Mouse (Mus musculus) forebrain, embryonic 11.5 days (tissue): ENCODE measurements around the gene Tagap1. TPM values are rescaled to one million over a fixed set of nuclear protein-coding genes. Genes with fewer than 3 reads are reported as not detected.
"Not testable (repeated sequence)": the region's sequence is repeated elsewhere in the genome, so short reads cannot be mapped to it uniquely, and the experiment has no call there.

Source experiments
- ATAC-seq: fragments of 200-750 bp; cut with Nextera tagmentation; replicated peaks from 2 replicates; pipeline ENCODE4 v1.8.0; 2017; ENCODE audit warnings: moderate TSS enrichment; ENCODE audit not compliant: low FRiP score
- DNase-seq: peaks from one replicate; pipeline ENCODE4 v3.0.0-alpha.2; 2017; ENCODE audit warnings: low spot score
- H3K27ac ChIP-seq: fragments of 300-500 bp; sonication (generic); 2 replicates; pipeline ENCODE4 v1.5.1; 2014; ENCODE audit warnings: low read depth, low read length
- H3K27me3 ChIP-seq: fragments of 300-500 bp; sonication (generic); 2 replicates; pipeline ENCODE4 v1.6.1; 2014; ENCODE audit warnings: mild to moderate bottlenecking, low read length, mixed read lengths; ENCODE audit not compliant: control insufficient read depth, insufficient read depth
- H3K36me3 ChIP-seq: fragments of 300-500 bp; sonication (generic); 2 replicates; pipeline ENCODE4 v1.6.1; 2014; ENCODE audit warnings: mild to moderate bottlenecking, low read length, moderate library complexity, mixed read lengths; ENCODE audit not compliant: control insufficient read depth, insufficient read depth
- H3K4me1 ChIP-seq: fragments of 300-500 bp; sonication (generic); replicated peaks from 2 replicates; pipeline ENCODE4 v1.6.1; 2014; ENCODE audit warnings: low read length, mixed read lengths; ENCODE audit not compliant: control insufficient read depth, insufficient read depth
- H3K4me2 ChIP-seq: fragments of 300-500 bp; sonication (generic); 2 replicates; pipeline ENCODE4 v1.6.1; 2014; ENCODE audit warnings: low read depth, mild to moderate bottlenecking, low read length, moderate library complexity, mixed read lengths; ENCODE audit not compliant: severe bottlenecking
- H3K4me3 ChIP-seq: fragments of 300-500 bp; sonication (generic); 2 replicates; pipeline ENCODE4 v1.5.1; 2014; ENCODE audit warnings: low read depth, low read length
- H3K9ac ChIP-seq: fragments of 300-500 bp; sonication (generic); 2 replicates; pipeline ENCODE4 v1.6.1; 2014; ENCODE audit warnings: low read length
- H3K9me3 ChIP-seq: fragments of 300-500 bp; sonication (generic); 2 replicates; pipeline ENCODE4 v1.6.1; 2016; ENCODE audit warnings: low read length, mixed read lengths; ENCODE audit not compliant: control insufficient read depth
- WGBS: fragments of 180-500 bp; shearing (Covaris S2); extraction: QIAGEN DNeasy Blood & Tissue Kit; methylation state at CpG from one replicate; pipeline ENCODE4 v1.1.7; 2014; 5-methylcytosine and 5-hydroxymethylcytosine counted together
- polyA plus RNA-seq: library from polyadenylated mRNA; unstranded; fragments of >200 nt; fragmentation: Nextera tagmentation; extraction: Ambion mirVana; gene quantifications from 2 replicates; pipeline ENCODE4 v1.2.1, GENCODE M21; 2014

Gene Tagap1
- polyA plus RNA-seq, 1 experiment from 2014 or later: 58.2 TPM

- not testable (repeated sequence) for H3K27me3 ChIP-seq, H3K27ac ChIP-seq, DNase-seq, ATAC-seq, H3K9me3 ChIP-seq, H3K36me3 ChIP-seq, H3K9ac ChIP-seq, H3K4me1 ChIP-seq
- Histone ChIP-seq H3K4me3 (peak overlapping the region; percentile 42), H3K4me2 (peak overlapping the region; percentile 40; the same call in 1 of the 2 replicates)
- WGBS: 79% methylated on average over 3 of the region's 6 CpGs
Measured at GRCm38 (mm10) chr17:6959543-6960259, 1.3 kb downstream of the Tagap1 start.

GRCm38 (mm10) chr17:6958881-6959280 is 2.1 kb downstream of the Tagap1 start:
- not testable (repeated sequence) for H3K4me1 ChIP-seq, DNase-seq, ATAC-seq, H3K27me3 ChIP-seq, H3K9ac ChIP-seq, H3K4me3 ChIP-seq, H3K4me2 ChIP-seq, H3K27ac ChIP-seq, H3K36me3 ChIP-seq, H3K9me3 ChIP-seq
- 96% methylated on average over 5 of the region's 8 CpGs for WGBS

- ATAC-seq, H3K27ac ChIP-seq, H3K4me1 ChIP-seq, H3K27me3 ChIP-seq, H3K36me3 ChIP-seq, H3K9me3 ChIP-seq, DNase-seq: not testable (repeated sequence)
- H3K4me2 ChIP-seq: peak overlapping the region; percentile 50
- peak overlapping the region; percentile 55 for H3K9ac ChIP-seq
- WGBS: 18% methylated on average over 9 of the region's 9 CpGs
- H3K4me3 ChIP-seq: peak overlapping the region; percentile 46
Measured at GRCm38 (mm10) chr17:6948769-6949228, 12.2 kb downstream of the Tagap1 start.

- peak; percentile 98 for ATAC-seq
- WGBS: under 1% methylated on average over 61 of the region's 73 CpGs
- peak within 1 kb of the TSS; percentile 46 for H3K4me3 ChIP-seq
Measured at GRCm38 (mm10) chr17:6947984-6948768, 12.8 kb downstream of the Tagap1 start, which contains the start of gene Rsph3b. Rsph3b (minus strand) TSS chr17:6948682.

GRCm38 (mm10) chr17:6947637-6947983 is 13.3 kb downstream of the Tagap1 start:
- not testable (repeated sequence) for DNase-seq, H3K4me1 ChIP-seq, H3K27me3 ChIP-seq, H3K9ac ChIP-seq, H3K36me3 ChIP-seq, H3K9me3 ChIP-seq, H3K27ac ChIP-seq
- H3K4me2 ChIP-seq: peak overlapping the region; percentile 50
- no CpG with 5 or more reads among the region's 8 CpGs for WGBS
- peak overlapping the region; percentile 46 for H3K4me3 ChIP-seq
- 0 out of 2 replicates have a peak, but pooled peaks have one; percentile 16 for ATAC-seq

More at GRCm38 (mm10) chr17:6947984-6948768, 12.8 kb downstream of the Tagap1 start, which contains the start of gene Rsph3b:
- DNase-seq: peak; percentile 93
- peak within 1 kb of the TSS; percentile 55 for H3K9ac ChIP-seq
- peak within 1 kb of the TSS; percentile 46 for H3K27ac ChIP-seq
- H3K4me2 ChIP-seq: peak within 1 kb of the TSS; percentile 50
- not testable (repeated sequence) for H3K27me3 ChIP-seq, H3K9me3 ChIP-seq, H3K36me3 ChIP-seq, H3K4me1 ChIP-seq

- WGBS: no CpG with 5 or more reads among the region's 4 CpGs
- H3K4me2 ChIP-seq, DNase-seq, ATAC-seq, H3K9me3 ChIP-seq, H3K36me3 ChIP-seq, H3K9ac ChIP-seq, H3K27ac ChIP-seq, H3K4me3 ChIP-seq, H3K4me1 ChIP-seq, H3K27me3 ChIP-seq: not testable (repeated sequence)
Measured at GRCm38 (mm10) chr17:6942560-6942959, 18.4 kb downstream of the Tagap1 start.

- ATAC-seq, H3K27ac ChIP-seq, H3K27me3 ChIP-seq, H3K9me3 ChIP-seq, H3K4me2 ChIP-seq, H3K9ac ChIP-seq, H3K4me3 ChIP-seq, H3K36me3 ChIP-seq, H3K4me1 ChIP-seq, DNase-seq: not testable (repeated sequence)
- 97% methylated on average over 5 of the region's 7 CpGs for WGBS
Measured at GRCm38 (mm10) chr17:6931625-6932024, 29.3 kb downstream of the Tagap1 start.

- H3K27me3 ChIP-seq, H3K9ac ChIP-seq, H3K36me3 ChIP-seq, H3K27ac ChIP-seq, H3K4me1 ChIP-seq, H3K9me3 ChIP-seq, H3K4me3 ChIP-seq, DNase-seq, ATAC-seq, H3K4me2 ChIP-seq: not testable (repeated sequence)
- WGBS: 92% methylated on average over 7 of the region's 7 CpGs
Measured at GRCm38 (mm10) chr17:6920351-6920894, 40.5 kb downstream of the Tagap1 start.
